Mouse (Mus musculus) kidney, embryonic 14.5 days (tissue): ENCODE measurements around the gene Hnf1b. TPM values are rescaled to one million over a fixed set of nuclear protein-coding genes. Genes with fewer than 3 reads are reported as not detected.

Experiments used
- ATAC-seq: fragments of 200-750 bp; cut with Nextera tagmentation; 2 replicates; pipeline ENCODE4 v1.8.0; 2017; ENCODE audit warnings: moderate number of reproducible peaks, mild to moderate bottlenecking, moderate TSS enrichment, moderate library complexity; ENCODE audit not compliant: low FRiP score, low TSS enrichment
- H3K27ac ChIP-seq: fragments of 300-500 bp; sonication (generic); 2 replicates; pipeline ENCODE4 v1.5.1; 2014; ENCODE audit warnings: low read depth, mild to moderate bottlenecking, low read length, moderate library complexity, mixed read lengths
- H3K27me3 ChIP-seq: fragments of 300-500 bp; sonication (generic); 2 replicates; pipeline ENCODE4 v1.6.1; 2014; ENCODE audit warnings: mild to moderate bottlenecking, low read length; ENCODE audit not compliant: control insufficient read depth, insufficient read depth
- H3K36me3 ChIP-seq: fragments of 300-500 bp; sonication (generic); 2 replicates; pipeline ENCODE4 v1.6.1; 2014; ENCODE audit warnings: low read length, mixed read lengths; ENCODE audit not compliant: control insufficient read depth, insufficient read depth
- H3K4me1 ChIP-seq: fragments of 300-500 bp; sonication (generic); 2 replicates; pipeline ENCODE4 v1.6.1; 2014; ENCODE audit warnings: low read length, mixed read lengths; ENCODE audit not compliant: control insufficient read depth, insufficient read depth
- H3K4me2 ChIP-seq: fragments of 300-500 bp; sonication (generic); replicated peaks from 2 replicates; pipeline ENCODE4 v1.6.1; 2014; ENCODE audit warnings: low read depth, mild to moderate bottlenecking, low read length
- H3K4me3 ChIP-seq: fragments of 300-500 bp; sonication (generic); 2 replicates; pipeline ENCODE4 v1.5.1; 2014; ENCODE audit warnings: mild to moderate bottlenecking, low read length
- H3K9ac ChIP-seq: fragments of 300-500 bp; sonication (generic); 2 replicates; pipeline ENCODE4 v1.6.1; 2014; ENCODE audit warnings: low read depth, mild to moderate bottlenecking, low read length, moderate library complexity
- H3K9me3 ChIP-seq: fragments of 300-500 bp; sonication (generic); 2 replicates; pipeline ENCODE4 v1.6.1; 2016; ENCODE audit warnings: low read length; ENCODE audit not compliant: control insufficient read depth
- WGBS: fragments of 180-500 bp; shearing (Covaris S2); extraction: QIAGEN DNeasy Blood & Tissue Kit; methylation state at CpG from one replicate; pipeline ENCODE4 v1.1.7; 2014; 5-methylcytosine and 5-hydroxymethylcytosine counted together
- polyA plus RNA-seq: library from polyadenylated mRNA; unstranded; fragments of >200 nt; fragmentation: Nextera tagmentation; extraction: Ambion mirVana; gene quantifications from 2 replicates; pipeline ENCODE4 v1.2.1, GENCODE M21; 2014

The Hnf1b gene
- polyA plus RNA-seq, 1 experiment from 2014 or later = 84.2 TPM

GRCm38 (mm10) chr11:83867571-83867970 is 17.7 kb downstream of the Hnf1b start:
- Histone ChIP-seq H3K9ac (no peak overlapping the region), H3K4me1 (no peaks in the 10 kb centered on the region), H3K27ac (no peak overlapping the region), H3K9me3 (no peaks in the 10 kb centered on the region), H3K27me3 (no peaks in the 10 kb centered on the region), H3K36me3 (peaks cover 11% of the 10 kb centered on the region), H3K4me2 (no peak overlapping the region), H3K4me3 (no peak overlapping the region)
- 38% methylated on average over 3 of the region's 3 CpGs for WGBS
- no peak for ATAC-seq

GRCm38 (mm10) chr11:83869147-83869546 is 19.3 kb downstream of the Hnf1b start:
- Histone ChIP-seq H3K27me3 (no peaks in the 10 kb centered on the region), H3K36me3 (peaks cover 11% of the 10 kb centered on the region), H3K4me3 (no peak overlapping the region), H3K27ac (no peak overlapping the region), H3K9ac (no peak overlapping the region), H3K4me2 (no peak overlapping the region), H3K9me3 (no peaks in the 10 kb centered on the region), H3K4me1 (no peaks in the 10 kb centered on the region)
- no peak for ATAC-seq
- 18% methylated on average over 1 of the region's 1 CpGs for WGBS

- Histone ChIP-seq H3K4me3 (no peak overlapping the region), H3K27ac (no peak overlapping the region), H3K9me3 (no peaks in the 10 kb centered on the region), H3K4me1 (no peaks in the 10 kb centered on the region), H3K4me2 (no peak overlapping the region), H3K9ac (no peak overlapping the region), H3K36me3 (peaks cover 11% of the 10 kb centered on the region), H3K27me3 (no peaks in the 10 kb centered on the region)
- 79% methylated on average over 3 of the region's 3 CpGs for WGBS
- ATAC-seq = no peak
Measured at GRCm38 (mm10) chr11:83869686-83870085, 19.8 kb downstream of the Hnf1b start.

GRCm38 (mm10) chr11:83871780-83872554 is 22.1 kb downstream of the Hnf1b start:
- H3K27me3 ChIP-seq = no peaks in the 10 kb centered on the region
- no peak for ATAC-seq
- H3K27ac ChIP-seq = no peak overlapping the region
- H3K9me3 ChIP-seq = no peaks in the 10 kb centered on the region
- H3K4me3 ChIP-seq = no peak overlapping the region
- H3K4me2 ChIP-seq = no peak overlapping the region
- H3K36me3 ChIP-seq = peaks cover 10% of the 10 kb centered on the region
- H3K4me1 ChIP-seq = no peaks in the 10 kb centered on the region
- WGBS = 63% methylated on average over 9 of the region's 9 CpGs
- H3K9ac ChIP-seq = no peak overlapping the region

GRCm38 (mm10) chr11:83873509-83873908 is 23.6 kb downstream of the Hnf1b start:
- WGBS = 19% methylated on average over 9 of the region's 9 CpGs

GRCm38 (mm10) chr11:83876630-83877029 is 26.8 kb downstream of the Hnf1b start:
- Histone ChIP-seq H3K36me3 (peaks cover 9% of the 10 kb centered on the region), H3K27ac (no peak overlapping the region), H3K4me2 (no peak overlapping the region), H3K4me3 (no peak overlapping the region), H3K4me1 (no peaks in the 10 kb centered on the region), H3K9me3 (no peaks in the 10 kb centered on the region), H3K9ac (no peak overlapping the region), H3K27me3 (no peaks in the 10 kb centered on the region)
- ATAC-seq = no peak
- WGBS = 88% methylated on average over 7 of the region's 7 CpGs

More at GRCm38 (mm10) chr11:83873509-83873908, 23.6 kb downstream of the Hnf1b start:
- Histone ChIP-seq H3K36me3 (peaks cover 6% of the 10 kb centered on the region), H3K4me3 (no peak overlapping the region), H3K4me2 (no peak overlapping the region), H3K4me1 (no peaks in the 10 kb centered on the region), H3K27ac (no peak overlapping the region), H3K9me3 (no peaks in the 10 kb centered on the region), H3K9ac (no peak overlapping the region), H3K27me3 (no peaks in the 10 kb centered on the region)
- ATAC-seq = no peak

- no peak overlapping the region for H3K4me2 ChIP-seq
- no peaks in the 10 kb centered on the region for H3K9me3 ChIP-seq
- no peak overlapping the region for H3K9ac ChIP-seq
- no peaks in the 10 kb centered on the region for H3K4me1 ChIP-seq
- H3K36me3 ChIP-seq = peaks cover 9% of the 10 kb centered on the region
- no peak for ATAC-seq
- H3K27ac ChIP-seq = no peak overlapping the region
- 72% methylated on average over 8 of the region's 8 CpGs for WGBS
- H3K27me3 ChIP-seq = no peaks in the 10 kb centered on the region
- H3K4me3 ChIP-seq = no peak overlapping the region
Measured at GRCm38 (mm10) chr11:83877765-83878164, 27.9 kb downstream of the Hnf1b start.

GRCm38 (mm10) chr11:83878417-83878952 is 28.6 kb downstream of the Hnf1b start:
- no peaks in the 10 kb centered on the region for H3K4me1 ChIP-seq
- 67% methylated on average over 4 of the region's 4 CpGs for WGBS
- ATAC-seq = no peak
- H3K27me3 ChIP-seq = no peaks in the 10 kb centered on the region
- H3K4me2 ChIP-seq = no peak overlapping the region
- H3K9ac ChIP-seq = no peak overlapping the region
- H3K36me3 ChIP-seq = peaks cover 9% of the 10 kb centered on the region
- H3K9me3 ChIP-seq = no peaks in the 10 kb centered on the region
- no peak overlapping the region for H3K4me3 ChIP-seq
- H3K27ac ChIP-seq = no peak overlapping the region

GRCm38 (mm10) chr11:83879130-83879529 is 29.3 kb downstream of the Hnf1b start:
- H3K27ac ChIP-seq = no peak overlapping the region
- no peak overlapping the region for H3K9ac ChIP-seq
- no peaks in the 10 kb centered on the region for H3K9me3 ChIP-seq
- no peak for ATAC-seq
- H3K36me3 ChIP-seq = peaks cover 12% of the 10 kb centered on the region
- WGBS = 78% methylated on average over 3 of the region's 3 CpGs
- H3K4me1 ChIP-seq = no peaks in the 10 kb centered on the region
- no peaks in the 10 kb centered on the region for H3K27me3 ChIP-seq
- no peak overlapping the region for H3K4me3 ChIP-seq
- no peak overlapping the region for H3K4me2 ChIP-seq
